Mouse (Mus musculus) kidney, embryonic 14.5 days (tissue): ENCODE results near the gene H2-DMa. TPM values are rescaled to one million over a fixed set of nuclear protein-coding genes. Genes with fewer than 3 reads are reported as not detected.

Experiments
- ATAC-seq: fragments of 200-750 bp; cut with Nextera tagmentation; 2 replicates; pipeline ENCODE4 v1.8.0; 2017; ENCODE audit warnings: moderate number of reproducible peaks, mild to moderate bottlenecking, moderate TSS enrichment, moderate library complexity; ENCODE audit not compliant: low FRiP score, low TSS enrichment
- H3K27ac ChIP-seq: fragments of 300-500 bp; sonication (generic); 2 replicates; pipeline ENCODE4 v1.5.1; 2014; ENCODE audit warnings: low read depth, mild to moderate bottlenecking, low read length, moderate library complexity, mixed read lengths
- H3K27me3 ChIP-seq: fragments of 300-500 bp; sonication (generic); 2 replicates; pipeline ENCODE4 v1.6.1; 2014; ENCODE audit warnings: mild to moderate bottlenecking, low read length; ENCODE audit not compliant: control insufficient read depth, insufficient read depth
- H3K36me3 ChIP-seq: fragments of 300-500 bp; sonication (generic); 2 replicates; pipeline ENCODE4 v1.6.1; 2014; ENCODE audit warnings: low read length, mixed read lengths; ENCODE audit not compliant: control insufficient read depth, insufficient read depth
- H3K4me1 ChIP-seq: fragments of 300-500 bp; sonication (generic); 2 replicates; pipeline ENCODE4 v1.6.1; 2014; ENCODE audit warnings: low read length, mixed read lengths; ENCODE audit not compliant: control insufficient read depth, insufficient read depth
- H3K4me2 ChIP-seq: fragments of 300-500 bp; sonication (generic); replicated peaks from 2 replicates; pipeline ENCODE4 v1.6.1; 2014; ENCODE audit warnings: low read depth, mild to moderate bottlenecking, low read length
- H3K4me3 ChIP-seq: fragments of 300-500 bp; sonication (generic); 2 replicates; pipeline ENCODE4 v1.5.1; 2014; ENCODE audit warnings: mild to moderate bottlenecking, low read length
- H3K9ac ChIP-seq: fragments of 300-500 bp; sonication (generic); 2 replicates; pipeline ENCODE4 v1.6.1; 2014; ENCODE audit warnings: low read depth, mild to moderate bottlenecking, low read length, moderate library complexity
- H3K9me3 ChIP-seq: fragments of 300-500 bp; sonication (generic); 2 replicates; pipeline ENCODE4 v1.6.1; 2016; ENCODE audit warnings: low read length; ENCODE audit not compliant: control insufficient read depth
- WGBS: fragments of 180-500 bp; shearing (Covaris S2); extraction: QIAGEN DNeasy Blood & Tissue Kit; methylation state at CpG from one replicate; pipeline ENCODE4 v1.1.7; 2014; 5-methylcytosine and 5-hydroxymethylcytosine counted together
- polyA plus RNA-seq: library from polyadenylated mRNA; unstranded; fragments of >200 nt; fragmentation: Nextera tagmentation; extraction: Ambion mirVana; gene quantifications from 2 replicates; pipeline ENCODE4 v1.2.1, GENCODE M21; 2014

Gene H2-DMa
- polyA plus RNA-seq = 16.1 and 19.3 TPM in 2 replicates

DNA sequence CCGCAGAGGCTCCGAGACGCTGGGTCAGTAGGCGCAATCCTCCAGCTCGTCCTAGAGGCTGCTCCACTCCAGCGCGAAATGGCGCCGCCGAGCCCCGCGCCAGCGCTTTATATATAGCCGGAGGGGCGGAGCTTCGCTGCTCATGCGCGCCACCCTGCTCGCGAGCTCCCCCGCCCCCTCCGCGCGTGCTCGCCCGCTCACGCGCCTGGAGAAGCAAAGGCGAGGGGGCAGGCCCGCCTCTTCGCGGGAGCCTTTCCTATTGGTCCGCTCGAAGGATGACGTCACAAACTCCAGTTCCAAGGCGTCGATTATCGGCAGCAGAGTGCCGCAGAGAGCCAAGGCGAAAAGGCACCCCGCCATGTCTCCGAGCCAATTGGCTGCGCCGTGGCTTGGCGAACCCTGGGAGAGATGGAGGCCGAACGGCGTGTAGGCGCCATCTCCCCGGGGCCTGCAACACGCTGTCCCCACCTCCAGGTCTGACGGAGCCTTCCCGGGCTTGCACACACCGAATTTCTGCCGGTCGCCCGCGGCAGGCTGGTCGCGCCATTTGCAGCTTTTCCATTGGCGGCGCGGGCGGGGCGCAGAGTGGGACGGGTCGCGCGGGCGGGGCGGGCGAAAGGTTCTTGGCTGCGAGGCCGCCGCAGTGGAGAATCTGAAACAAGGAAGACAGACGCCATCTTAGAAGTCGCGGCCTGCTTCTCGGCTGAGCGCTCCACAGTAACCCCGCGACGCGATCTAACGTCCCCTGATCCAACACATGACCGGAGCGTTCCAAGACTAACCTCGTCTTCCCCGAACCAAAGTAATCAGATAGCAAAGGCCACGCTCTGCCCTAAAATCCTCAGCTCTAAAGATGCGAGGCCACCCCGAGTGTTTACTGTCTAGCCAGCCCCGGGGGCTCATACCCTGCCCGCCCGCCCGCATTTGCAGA is at the start of gene H2-DMa:
Gene H2-DMa, plus strand, starts transcription at position 293 of the 931 bp plus-strand sequence.
- H3K4me2 ChIP-seq = peak within 1 kb of the TSS; percentile 99
- H3K27ac ChIP-seq = peak within 1 kb of the TSS; percentile 100
- peaks cover 24% of the 10 kb centered on the region; the same call in 1 of the 2 replicates for H3K4me1 ChIP-seq
- H3K36me3 ChIP-seq = peaks cover 45% of the 10 kb centered on the region
- H3K4me3 ChIP-seq = peak within 1 kb of the TSS; percentile 92
- peak within 1 kb of the TSS; percentile 98 for H3K9ac ChIP-seq
- under 1% methylated on average over 96 of the region's 96 CpGs for WGBS
- H3K9me3 ChIP-seq = no peaks in the 10 kb centered on the region
- peak; percentile 70 for ATAC-seq
- H3K27me3 ChIP-seq = no peaks in the 10 kb centered on the region

DNA sequence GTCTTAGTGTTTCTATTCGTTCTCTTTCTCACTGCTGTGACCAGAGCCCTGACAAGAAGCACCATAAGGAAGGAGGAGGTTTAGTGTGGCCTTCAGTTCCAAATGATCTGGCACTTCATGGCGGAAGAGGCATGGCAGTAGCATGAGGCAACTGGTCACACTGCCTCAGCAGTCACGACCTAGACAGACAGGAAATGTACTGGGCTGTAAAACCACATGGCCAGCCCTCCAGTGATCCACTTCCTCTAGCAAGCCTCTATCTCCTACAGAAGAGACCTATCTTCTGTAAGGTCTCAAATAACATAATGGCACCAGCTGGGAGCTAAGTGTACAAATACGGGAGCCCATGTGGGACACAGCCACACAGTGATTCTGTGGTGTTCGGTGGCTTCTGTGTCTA is 47.2 kb upstream of the H2-DMa start:
- Histone ChIP-seq H3K9me3 (peaks cover 3% of the 10 kb centered on the region; the same call in 1 of the 2 replicates), H3K4me3 (no peak overlapping the region), H3K36me3 (no peaks in the 10 kb centered on the region), H3K9ac (no peak overlapping the region), H3K4me2 (no peak overlapping the region), H3K27ac (no peak overlapping the region), H3K27me3 (peaks cover 14% of the 10 kb centered on the region; the same call in 1 of the 2 replicates), H3K4me1 (no peaks in the 10 kb centered on the region)
- 72% methylated on average over 5 of the region's 5 CpGs for WGBS
- ATAC-seq = no peak

DNA sequence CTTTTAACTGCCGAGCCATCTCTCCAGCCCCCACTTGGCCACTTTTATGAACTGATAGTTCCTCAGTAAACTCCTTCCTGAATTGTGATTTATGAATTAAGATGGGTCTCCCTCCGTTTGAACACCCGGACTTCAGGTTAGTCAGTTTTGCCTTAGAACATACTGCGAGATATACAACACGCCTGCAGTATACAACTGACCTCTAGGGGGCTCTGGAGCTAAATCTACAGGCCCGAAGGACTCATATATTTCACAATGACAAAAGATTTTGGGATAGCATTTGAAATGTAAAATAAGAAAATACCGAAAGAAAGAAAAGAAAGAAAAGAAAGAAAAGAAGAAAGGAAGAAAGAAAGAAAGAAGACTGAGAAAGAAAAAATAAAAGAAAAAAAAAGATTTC is 44.1 kb upstream of the H2-DMa start:
- H3K27ac ChIP-seq = no peak overlapping the region
- peaks cover 3% of the 10 kb centered on the region; the same call in 1 of the 2 replicates for H3K9me3 ChIP-seq
- H3K27me3 ChIP-seq = peaks cover 18% of the 10 kb centered on the region; the same call in 1 of the 2 replicates
- no peak overlapping the region for H3K9ac ChIP-seq
- H3K4me2 ChIP-seq = no peak overlapping the region
- no peak for ATAC-seq
- no peaks in the 10 kb centered on the region for H3K4me1 ChIP-seq
- no peaks in the 10 kb centered on the region for H3K36me3 ChIP-seq
- no peak overlapping the region for H3K4me3 ChIP-seq
- 45% methylated on average over 7 of the region's 7 CpGs for WGBS

DNA sequence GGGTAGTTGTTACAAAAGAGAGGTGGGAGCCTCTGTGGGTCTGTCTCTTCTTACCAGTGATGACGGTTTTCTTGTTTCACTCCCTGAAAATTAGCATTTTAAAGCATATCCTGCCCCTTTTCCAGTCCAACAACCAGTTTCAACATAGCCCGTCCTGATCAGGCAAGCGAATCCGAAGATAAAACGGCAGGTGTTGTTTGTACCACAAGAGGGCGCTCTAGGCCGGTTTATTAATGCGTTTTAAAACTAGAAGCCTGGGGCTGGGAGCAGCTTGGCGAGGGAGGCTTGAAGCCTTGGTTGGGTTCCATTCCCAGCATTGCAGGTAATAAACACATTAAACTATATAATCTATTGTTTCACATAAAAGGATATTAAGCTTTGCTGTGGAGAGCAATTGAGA is 41.8 kb upstream of the H2-DMa start:
- Histone ChIP-seq H3K27ac (no peak overlapping the region), H3K9me3 (no peaks in the 10 kb centered on the region), H3K36me3 (no peaks in the 10 kb centered on the region), H3K4me3 (no peak overlapping the region), H3K4me1 (no peaks in the 10 kb centered on the region), H3K9ac (no peak overlapping the region), H3K4me2 (no peak overlapping the region), H3K27me3 (peaks cover 18% of the 10 kb centered on the region; the same call in 1 of the 2 replicates)
- WGBS = 1% methylated on average over 9 of the region's 9 CpGs
- no peak for ATAC-seq

DNA sequence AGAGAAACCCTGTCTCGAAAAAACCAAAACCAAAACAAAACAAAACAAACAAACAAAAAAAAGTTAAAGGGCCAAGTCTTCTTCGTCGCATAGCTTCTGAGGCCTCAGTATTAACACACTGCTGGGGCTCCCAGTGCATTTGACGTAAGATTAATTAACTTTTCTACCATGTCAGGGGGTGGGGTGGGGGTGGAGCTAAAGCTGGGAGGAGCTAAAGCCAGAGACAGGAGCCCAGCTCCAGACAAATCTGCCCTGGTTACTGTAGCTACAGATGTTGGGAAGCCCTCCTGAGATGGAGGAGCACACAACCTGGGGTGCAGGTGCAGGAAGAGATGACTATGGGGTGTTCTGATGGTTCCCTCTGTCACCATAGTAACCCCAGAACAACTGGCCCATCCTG is 41.2 kb upstream of the H2-DMa start:
- no peaks in the 10 kb centered on the region for H3K4me1 ChIP-seq
- peaks cover 18% of the 10 kb centered on the region; the same call in 1 of the 2 replicates for H3K27me3 ChIP-seq
- 61% methylated on average over 4 of the region's 4 CpGs for WGBS
- no peaks in the 10 kb centered on the region for H3K36me3 ChIP-seq
- ATAC-seq = no peak
- no peak overlapping the region for H3K9ac ChIP-seq
- H3K9me3 ChIP-seq = no peaks in the 10 kb centered on the region
- H3K4me3 ChIP-seq = no peak overlapping the region
- no peak overlapping the region for H3K27ac ChIP-seq
- H3K4me2 ChIP-seq = no peak overlapping the region

DNA sequence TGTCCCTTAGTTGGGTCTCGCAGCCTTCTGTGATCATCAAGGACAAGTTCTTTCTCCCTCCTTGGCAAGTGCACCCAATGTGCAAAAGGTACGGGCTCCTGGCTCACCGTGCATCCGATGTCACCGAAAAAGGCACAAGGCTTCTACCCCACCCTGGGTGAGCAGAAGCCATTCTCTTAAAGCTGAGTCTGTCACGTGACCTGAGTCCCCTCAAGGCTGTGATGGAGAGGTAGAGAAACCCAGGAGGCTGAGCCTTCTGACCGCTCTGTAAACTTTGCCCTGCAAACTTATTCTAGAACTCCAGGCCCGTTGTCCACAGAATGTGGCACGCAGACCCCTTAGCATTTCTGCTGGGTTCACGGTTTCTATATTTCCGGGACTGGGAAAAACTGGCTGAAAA is 40.3 kb upstream of the H2-DMa start:
- Histone ChIP-seq H3K27ac (no peak overlapping the region), H3K36me3 (no peaks in the 10 kb centered on the region), H3K9me3 (no peaks in the 10 kb centered on the region), H3K4me3 (no peak overlapping the region), H3K4me2 (no peak overlapping the region), H3K27me3 (peaks cover 18% of the 10 kb centered on the region; the same call in 1 of the 2 replicates), H3K9ac (no peak overlapping the region), H3K4me1 (no peaks in the 10 kb centered on the region)
- ATAC-seq = no peak
- WGBS = 93% methylated on average over 11 of the region's 11 CpGs

DNA sequence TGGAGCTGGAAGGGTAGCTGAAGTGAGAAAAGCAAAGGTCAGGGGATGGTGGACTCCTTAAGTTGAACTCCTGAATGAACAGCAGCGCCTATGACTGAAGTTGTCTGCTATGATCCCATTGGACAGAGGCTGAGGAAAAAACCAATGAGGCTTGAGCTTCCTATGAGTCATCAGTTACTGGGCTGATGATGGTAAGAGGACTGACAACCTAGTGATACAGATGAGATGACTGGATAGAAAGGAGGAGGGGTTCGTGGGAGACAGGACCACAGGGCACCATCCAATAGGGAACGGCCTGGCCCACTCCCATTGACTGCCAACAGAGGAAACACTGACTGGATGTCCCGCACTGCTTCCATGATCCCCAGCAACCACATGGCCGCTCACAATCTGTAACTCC is 39.7 kb upstream of the H2-DMa start:
- ATAC-seq = peak; percentile 64
- Histone ChIP-seq H3K9ac (no peak overlapping the region), H3K27me3 (peaks cover 18% of the 10 kb centered on the region; the same call in 1 of the 2 replicates), H3K36me3 (no peaks in the 10 kb centered on the region), H3K27ac (no peak overlapping the region), H3K4me3 (no peak overlapping the region), H3K4me2 (no peak overlapping the region), H3K4me1 (no peaks in the 10 kb centered on the region), H3K9me3 (no peaks in the 10 kb centered on the region)
- 17% methylated on average over 5 of the region's 5 CpGs for WGBS

DNA sequence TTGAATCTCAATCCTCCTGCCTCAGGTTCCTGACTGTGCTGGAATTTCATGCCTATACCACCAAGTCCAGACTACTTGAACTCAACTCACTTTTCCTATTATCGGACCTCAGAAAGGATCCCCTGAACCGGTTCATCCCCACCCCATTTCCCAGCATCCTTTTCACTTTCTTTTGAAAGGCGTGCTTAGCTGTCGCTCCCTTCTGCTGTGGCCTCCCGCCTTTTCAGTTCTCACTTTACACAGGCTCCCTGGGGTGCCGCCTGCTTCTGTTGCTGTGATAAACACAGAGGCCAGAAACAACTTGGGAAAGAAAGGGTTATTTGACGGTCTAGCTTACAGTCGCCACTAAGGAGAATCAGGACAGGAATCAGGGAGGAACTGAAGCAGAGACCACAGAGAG is 36.2 kb upstream of the H2-DMa start:
- WGBS = 14% methylated on average over 8 of the region's 8 CpGs
- Histone ChIP-seq H3K4me2 (no peak overlapping the region), H3K4me1 (no peaks in the 10 kb centered on the region), H3K36me3 (no peaks in the 10 kb centered on the region), H3K4me3 (no peak overlapping the region), H3K9ac (no peak overlapping the region), H3K9me3 (no peaks in the 10 kb centered on the region), H3K27me3 (no peaks in the 10 kb centered on the region), H3K27ac (no peak overlapping the region)
- ATAC-seq = no peak

DNA sequence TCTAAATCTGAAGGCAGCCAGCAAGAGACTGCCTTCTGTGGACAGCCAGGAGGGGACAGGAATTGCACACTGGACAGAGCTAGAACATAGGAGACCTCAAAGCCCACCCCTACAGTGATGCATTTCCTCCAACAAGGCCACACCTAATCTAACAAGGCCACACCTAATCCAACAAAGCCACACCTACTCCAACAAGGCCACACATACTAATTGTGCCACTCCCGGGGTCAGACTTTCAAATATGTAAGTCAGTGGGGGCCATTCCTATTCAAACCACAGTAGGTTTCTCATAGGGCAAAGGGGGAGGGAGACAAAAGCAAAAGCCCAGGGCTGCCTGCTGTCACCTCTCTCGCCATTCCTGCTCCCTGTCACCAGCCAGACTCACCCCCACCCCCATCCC is 32.0 kb upstream of the H2-DMa start:
- no peak for ATAC-seq
- H3K4me3 ChIP-seq = no peak overlapping the region
- no peaks in the 10 kb centered on the region for H3K4me1 ChIP-seq
- no peak overlapping the region for H3K27ac ChIP-seq
- H3K9ac ChIP-seq = no peak overlapping the region
- no peak overlapping the region for H3K4me2 ChIP-seq
- no peaks in the 10 kb centered on the region for H3K36me3 ChIP-seq
- no peaks in the 10 kb centered on the region for H3K9me3 ChIP-seq
- WGBS = 54% methylated on average over 2 of the region's 2 CpGs
- H3K27me3 ChIP-seq = no peaks in the 10 kb centered on the region
